Mouse (Mus musculus): Measurements from ENCODE around the gene Slc4a10. TPM values are rescaled to one million over a fixed set of nuclear protein-coding genes. Genes with fewer than 3 reads are reported as not detected.
A peak's percentile ranks its signal among the peaks of the same experiment; 100 is the strongest.
"Not testable (repeated sequence)": the region's sequence is repeated elsewhere in the genome, so short reads cannot be mapped to it uniquely, and the experiment has no call there.

Gene Slc4a10
- 0.17 and 0.36 TPM in 2 replicates for polyA plus RNA-seq (2015; fragmentation: Nextera tagmentation; extraction: Ambion mirVana)

GRCm38 (mm10) chr2:62046421-62046845 is at the start of gene Slc4a10:
Slc4a10 (plus strand) TSS chr2:62046462.
- 11% methylated on average over 10 of the region's 10 CpGs for WGBS
- peak within 1 kb of the TSS; percentile 79 for H3K9ac ChIP-seq

GRCm38 (mm10) chr2:62001251-62001650 is 45.0 kb upstream of the Slc4a10 start:
- ATAC-seq (ENCODE audit: extremely low read depth, insufficient number of reproducible peaks, low FRiP score, low TSS enrichment); H3K9ac ChIP-seq; H3K4me3 ChIP-seq; H3K4me1 ChIP-seq; H3K27me3 ChIP-seq (replicated peaks); H3K4me2 ChIP-seq; H3K9me3 ChIP-seq; H3K36me3 ChIP-seq; H3K27ac ChIP-seq (replicated peaks): not testable (repeated sequence)
- 88% methylated on average over 6 of the region's 6 CpGs for WGBS

More at GRCm38 (mm10) chr2:62046421-62046845, at the start of gene Slc4a10:
- ATAC-seq (ENCODE audit: extremely low read depth, insufficient number of reproducible peaks, low FRiP score, low TSS enrichment) = no peak
- Histone ChIP-seq H3K9me3 (no peaks in the 10 kb centered on the region), H3K36me3 (no peaks in the 10 kb centered on the region), H3K27me3 (replicated peaks) (peaks cover 3% of the 10 kb centered on the region; the same call in 1 of the 2 replicates), H3K4me3 (peak within 1 kb of the TSS; percentile 65), H3K4me2 (peak within 1 kb of the TSS; percentile 73), H3K4me1 (peaks cover 9% of the 10 kb centered on the region; the same call in 1 of the 2 replicates), H3K27ac (replicated peaks) (no peak within 1 kb of the TSS)

GRCm38 (mm10) chr2:62018209-62018608 is 28.1 kb upstream of the Slc4a10 start:
- H3K4me3 ChIP-seq = no peak overlapping the region
- no peaks in the 10 kb centered on the region for H3K4me1 ChIP-seq
- H3K27ac ChIP-seq (replicated peaks) = no peak overlapping the region
- H3K9me3 ChIP-seq = peaks cover 4% of the 10 kb centered on the region; the same call in 1 of the 2 replicates
- WGBS = 66% methylated on average over 3 of the region's 3 CpGs
- no peaks in the 10 kb centered on the region for H3K36me3 ChIP-seq
- H3K4me2 ChIP-seq = no peak overlapping the region
- no peak overlapping the region for H3K9ac ChIP-seq
- H3K27me3 ChIP-seq (replicated peaks) = no peaks in the 10 kb centered on the region
- no peak for ATAC-seq (ENCODE audit: extremely low read depth, insufficient number of reproducible peaks, low FRiP score, low TSS enrichment)

DNA sequence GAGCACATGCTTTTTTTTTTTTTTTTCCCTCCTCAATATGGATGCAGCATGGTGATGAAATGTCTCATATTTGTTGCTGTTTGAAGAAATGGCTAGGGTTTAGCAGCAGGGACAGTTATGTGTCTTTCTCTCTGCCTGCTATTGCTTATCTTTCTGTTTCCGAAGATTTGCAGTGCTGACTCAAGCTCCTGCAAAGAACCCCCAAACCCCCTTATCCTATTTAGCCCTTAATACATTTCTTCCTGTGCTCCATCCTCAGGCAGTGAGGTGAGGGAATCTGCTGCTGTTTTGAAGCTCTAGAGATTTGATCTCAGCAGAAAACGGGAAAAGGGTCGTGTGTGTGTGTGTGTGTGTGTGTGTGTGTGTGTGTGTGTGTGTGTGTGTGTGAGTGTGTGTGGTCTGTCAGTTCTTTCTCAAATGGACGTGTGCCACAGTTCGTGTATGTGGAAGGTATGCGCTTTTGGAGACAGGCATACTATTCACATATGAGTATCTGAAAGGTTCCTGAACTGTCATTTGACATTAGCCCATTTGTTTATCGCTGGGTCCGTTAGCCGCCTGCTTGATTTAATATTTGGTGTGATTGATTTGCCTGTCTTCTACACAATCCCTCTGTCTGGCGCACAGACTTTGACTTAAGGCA is 720 bp downstream of the Slc4a10 start:
- Histone ChIP-seq H3K27ac (replicated peaks) (no peak overlapping the region), H3K4me3 (peak overlapping the region; percentile 65), H3K27me3 (replicated peaks) (peaks cover 3% of the 10 kb centered on the region; the same call in 1 of the 2 replicates), H3K4me1 (peaks cover 9% of the 10 kb centered on the region; the same call in 1 of the 2 replicates), H3K9me3 (no peaks in the 10 kb centered on the region), H3K4me2 (peak overlapping the region; percentile 73), H3K9ac (peak overlapping the region; percentile 79), H3K36me3 (no peaks in the 10 kb centered on the region)
- 8% methylated on average over 10 of the region's 10 CpGs for WGBS
- ATAC-seq (ENCODE audit: extremely low read depth, insufficient number of reproducible peaks, low FRiP score, low TSS enrichment) = no peak

DNA sequence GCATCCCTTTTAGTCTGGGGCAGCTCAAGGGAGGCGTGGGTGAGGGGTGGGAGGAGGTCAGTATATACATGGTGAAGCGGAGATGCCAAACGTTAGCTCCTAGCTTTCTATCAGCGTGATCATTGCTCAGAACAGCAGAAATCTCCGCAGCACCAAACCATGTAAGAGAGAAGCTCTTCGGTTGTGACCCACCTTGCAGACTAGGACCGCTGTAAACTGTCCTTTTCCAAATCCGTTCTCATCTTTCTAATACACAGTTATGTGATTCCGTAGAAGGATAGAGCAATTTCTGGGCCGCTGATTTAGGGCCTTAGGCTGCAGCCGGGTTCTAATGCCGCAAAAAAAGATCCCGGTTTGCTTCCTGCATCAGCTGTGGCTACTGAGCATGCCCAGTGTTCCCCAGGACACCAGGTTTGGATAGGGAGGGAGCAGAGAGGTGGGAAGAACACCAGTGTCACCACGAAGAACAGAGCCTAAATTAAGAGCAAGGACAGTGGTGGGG is 1.3 kb downstream of the Slc4a10 start:
- peak overlapping the region; percentile 73 for H3K4me2 ChIP-seq
- peak overlapping the region; percentile 79 for H3K9ac ChIP-seq
- H3K36me3 ChIP-seq = no peaks in the 10 kb centered on the region
- under 1% methylated on average over 14 of the region's 14 CpGs for WGBS
- H3K9me3 ChIP-seq = no peaks in the 10 kb centered on the region
- H3K27me3 ChIP-seq (replicated peaks) = peaks cover 3% of the 10 kb centered on the region; the same call in 1 of the 2 replicates
- H3K4me3 ChIP-seq = peak overlapping the region; percentile 65
- peaks cover 9% of the 10 kb centered on the region; the same call in 1 of the 2 replicates for H3K4me1 ChIP-seq
- no peak; the same call in 1 of the 2 replicates for ATAC-seq (ENCODE audit: extremely low read depth, insufficient number of reproducible peaks, low FRiP score, low TSS enrichment)
- H3K27ac ChIP-seq (replicated peaks) = no peak overlapping the region; the same call in 1 of the 2 replicates

- peaks cover 9% of the 10 kb centered on the region; the same call in 1 of the 2 replicates for H3K4me1 ChIP-seq
- peak overlapping the region; percentile 79; the same call in 1 of the 2 replicates for H3K9ac ChIP-seq
- no peak for ATAC-seq (ENCODE audit: extremely low read depth, insufficient number of reproducible peaks, low FRiP score, low TSS enrichment)
- 18% methylated on average over 3 of the region's 3 CpGs for WGBS
- no peak overlapping the region for H3K27ac ChIP-seq (replicated peaks)
- H3K4me3 ChIP-seq = peak overlapping the region; percentile 65
- peaks cover 3% of the 10 kb centered on the region; the same call in 1 of the 2 replicates for H3K27me3 ChIP-seq (replicated peaks)
- no peaks in the 10 kb centered on the region for H3K9me3 ChIP-seq
- no peaks in the 10 kb centered on the region for H3K36me3 ChIP-seq
- peak overlapping the region; percentile 73 for H3K4me2 ChIP-seq
These were observed 1.9 kb downstream of the Slc4a10 start for GRCm38 (mm10) chr2:62048116-62048515.

DNA sequence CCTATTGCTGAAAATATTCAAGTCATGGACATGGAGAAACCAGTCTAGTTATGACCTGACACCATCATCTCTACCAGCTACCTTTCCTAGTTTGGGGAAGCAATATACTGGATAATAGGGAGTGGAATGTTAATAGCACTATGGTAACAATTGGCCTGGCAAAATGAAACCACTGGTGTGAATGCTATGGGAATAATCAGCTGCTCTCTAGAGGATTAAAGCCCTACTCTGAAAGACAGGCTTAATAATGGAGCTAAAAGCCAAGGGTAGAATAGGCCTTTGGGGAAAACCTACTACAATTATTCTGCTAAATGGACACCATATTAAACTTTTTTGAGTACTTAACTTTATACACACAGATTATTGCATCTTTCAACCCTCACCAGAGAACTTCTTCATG is 30.2 kb downstream of the Slc4a10 start:
- Histone ChIP-seq H3K4me3 (no peak overlapping the region), H3K36me3 (no peaks in the 10 kb centered on the region), H3K4me2 (no peak overlapping the region), H3K27me3 (replicated peaks) (no peaks in the 10 kb centered on the region), H3K27ac (replicated peaks) (no peak overlapping the region), H3K4me1 (no peaks in the 10 kb centered on the region), H3K9ac (no peak overlapping the region), H3K9me3 (no peaks in the 10 kb centered on the region)
- no peak for ATAC-seq (ENCODE audit: extremely low read depth, insufficient number of reproducible peaks, low FRiP score, low TSS enrichment)

DNA sequence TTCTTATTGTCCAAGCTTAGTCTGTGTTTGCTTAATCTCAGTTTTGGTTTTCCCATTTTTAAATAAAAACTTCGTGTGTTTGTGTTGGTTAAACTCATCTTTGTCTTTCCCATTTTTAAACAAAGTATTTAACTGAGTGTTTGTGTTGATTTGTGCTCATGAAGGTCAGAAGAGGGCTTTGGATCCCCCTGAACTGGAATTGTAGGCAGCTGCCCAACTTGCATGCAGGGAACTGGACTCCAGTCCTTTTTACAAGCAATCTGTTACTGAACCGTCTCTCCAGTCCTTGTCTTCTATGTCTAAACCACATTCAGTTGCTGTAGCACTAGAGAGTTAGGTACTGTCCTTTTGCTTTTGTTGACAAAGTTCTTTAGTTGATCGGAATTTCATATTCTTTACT is 41.3 kb downstream of the Slc4a10 start:
- no peaks in the 10 kb centered on the region for H3K27me3 ChIP-seq (replicated peaks)
- H3K4me3 ChIP-seq = no peak overlapping the region
- no peak overlapping the region for H3K4me2 ChIP-seq
- H3K36me3 ChIP-seq = no peaks in the 10 kb centered on the region
- H3K4me1 ChIP-seq = no peaks in the 10 kb centered on the region
- ATAC-seq (ENCODE audit: extremely low read depth, insufficient number of reproducible peaks, low FRiP score, low TSS enrichment) = no peak
- H3K9ac ChIP-seq = no peak overlapping the region
- no peak overlapping the region for H3K27ac ChIP-seq (replicated peaks)
- no peaks in the 10 kb centered on the region for H3K9me3 ChIP-seq
- 66% methylated on average over 3 of the region's 3 CpGs for WGBS

- H3K27me3 ChIP-seq (replicated peaks) = no peaks in the 10 kb centered on the region
- no peak overlapping the region for H3K4me2 ChIP-seq
- no peak overlapping the region for H3K27ac ChIP-seq (replicated peaks)
- no peaks in the 10 kb centered on the region for H3K36me3 ChIP-seq
- ATAC-seq (ENCODE audit: extremely low read depth, insufficient number of reproducible peaks, low FRiP score, low TSS enrichment) = no peak
- H3K4me1 ChIP-seq = no peaks in the 10 kb centered on the region
- H3K9me3 ChIP-seq = no peaks in the 10 kb centered on the region
- 68% methylated on average over 8 of the region's 8 CpGs for WGBS
- H3K9ac ChIP-seq = no peak overlapping the region
- H3K4me3 ChIP-seq = no peak overlapping the region
These were observed 42.5 kb downstream of the Slc4a10 start for GRCm38 (mm10) chr2:62088715-62089114.

DNA sequence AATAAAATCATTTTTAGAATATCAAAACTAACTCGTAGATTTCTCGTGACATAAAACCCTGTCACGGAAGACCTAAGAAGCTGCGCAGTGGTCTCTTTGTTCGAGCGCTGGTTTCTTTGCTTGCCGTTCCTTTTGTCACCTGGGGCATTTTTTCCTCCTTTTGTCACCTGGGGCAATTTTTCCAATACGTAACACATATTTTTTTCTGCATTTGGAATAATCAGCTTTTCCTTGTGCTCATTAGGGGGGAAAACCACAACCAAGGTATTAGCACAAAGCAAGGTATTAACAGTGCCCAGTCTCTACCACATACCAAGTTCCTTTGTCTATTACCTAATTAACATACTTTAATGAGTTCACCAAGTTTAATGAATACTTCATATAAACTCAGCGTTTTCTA is 42.9 kb downstream of the Slc4a10 start:
- no peak overlapping the region for H3K9ac ChIP-seq
- H3K4me1 ChIP-seq = no peaks in the 10 kb centered on the region
- no peak overlapping the region for H3K27ac ChIP-seq (replicated peaks)
- H3K27me3 ChIP-seq (replicated peaks) = no peaks in the 10 kb centered on the region
- H3K4me3 ChIP-seq = no peak overlapping the region
- H3K9me3 ChIP-seq = no peaks in the 10 kb centered on the region
- no peak for ATAC-seq (ENCODE audit: extremely low read depth, insufficient number of reproducible peaks, low FRiP score, low TSS enrichment)
- 82% methylated on average over 9 of the region's 9 CpGs for WGBS
- H3K4me2 ChIP-seq = no peak overlapping the region
- H3K36me3 ChIP-seq = no peaks in the 10 kb centered on the region

GRCm38 (mm10) chr2:62100526-62100925 is 54.3 kb downstream of the Slc4a10 start:
- Histone ChIP-seq H3K27ac (replicated peaks) (no peak overlapping the region), H3K4me2 (no peak overlapping the region), H3K4me3 (no peak overlapping the region), H3K9me3 (no peaks in the 10 kb centered on the region), H3K36me3 (no peaks in the 10 kb centered on the region), H3K4me1 (no peaks in the 10 kb centered on the region), H3K27me3 (replicated peaks) (no peaks in the 10 kb centered on the region), H3K9ac (no peak overlapping the region)
- no peak for ATAC-seq (ENCODE audit: extremely low read depth, insufficient number of reproducible peaks, low FRiP score, low TSS enrichment)
- 91% methylated on average over 1 of the region's 1 CpGs for WGBS

GRCm38 (mm10) chr2:62115346-62115745 is 69.1 kb downstream of the Slc4a10 start:
- Histone ChIP-seq H3K4me2 (no peak overlapping the region), H3K9ac (no peak overlapping the region), H3K9me3 (no peaks in the 10 kb centered on the region), H3K27ac (replicated peaks) (no peak overlapping the region), H3K27me3 (replicated peaks) (no peaks in the 10 kb centered on the region), H3K4me1 (no peaks in the 10 kb centered on the region; the same call in 1 of the 2 replicates), H3K36me3 (no peaks in the 10 kb centered on the region), H3K4me3 (no peak overlapping the region)
- WGBS = 75% methylated on average over 4 of the region's 4 CpGs
- no peak for ATAC-seq (ENCODE audit: extremely low read depth, insufficient number of reproducible peaks, low FRiP score, low TSS enrichment)

Data from heart, embryonic 13.5 days (tissue).